Mouse (Mus musculus) lung, adult 10 weeks (tissue): ENCODE results near the gene Olfr248. TPM values are rescaled to one million over a fixed set of nuclear protein-coding genes. Genes with fewer than 3 reads are reported as not detected.

Experiments used
- polyA plus RNA-seq: library from polyadenylated mRNA; stranded (reverse); fragments of 350-450 nt; fragmentation: Illumina TruSeq; extraction: RNeasy Lipid Tissue Mini Kit (QIAGEN cat#74804); gene quantifications from one replicate; pipeline ENCODE4 v1.2.3, GENCODE M21; 2014; ENCODE audit warnings: low read depth, low replicate concordance; ENCODE audit not compliant: insufficient read depth

The Olfr248 gene
- not detected for polyA plus RNA-seq

DNA sequence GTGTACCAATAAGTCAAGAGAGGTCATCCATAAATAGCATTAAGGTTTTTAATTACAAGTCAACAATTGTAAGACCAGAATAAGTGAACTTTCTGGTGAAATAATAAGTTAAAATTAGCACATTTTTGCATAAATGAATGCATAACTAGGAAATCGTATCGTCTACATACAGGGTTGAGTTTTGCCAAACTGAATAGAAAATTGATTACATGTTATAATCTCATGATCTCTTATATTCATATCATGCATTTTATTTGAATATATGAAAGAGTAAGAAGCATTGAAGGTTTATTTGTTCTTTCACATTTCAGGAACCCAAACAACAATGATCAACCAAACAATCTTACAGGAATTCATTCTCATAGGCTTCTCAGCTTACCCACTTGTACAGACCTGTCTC lies at the start of gene Olfr248:
Gene Olfr248, plus strand, starts transcription at position 301 of the 400 bp plus-strand sequence.

DNA sequence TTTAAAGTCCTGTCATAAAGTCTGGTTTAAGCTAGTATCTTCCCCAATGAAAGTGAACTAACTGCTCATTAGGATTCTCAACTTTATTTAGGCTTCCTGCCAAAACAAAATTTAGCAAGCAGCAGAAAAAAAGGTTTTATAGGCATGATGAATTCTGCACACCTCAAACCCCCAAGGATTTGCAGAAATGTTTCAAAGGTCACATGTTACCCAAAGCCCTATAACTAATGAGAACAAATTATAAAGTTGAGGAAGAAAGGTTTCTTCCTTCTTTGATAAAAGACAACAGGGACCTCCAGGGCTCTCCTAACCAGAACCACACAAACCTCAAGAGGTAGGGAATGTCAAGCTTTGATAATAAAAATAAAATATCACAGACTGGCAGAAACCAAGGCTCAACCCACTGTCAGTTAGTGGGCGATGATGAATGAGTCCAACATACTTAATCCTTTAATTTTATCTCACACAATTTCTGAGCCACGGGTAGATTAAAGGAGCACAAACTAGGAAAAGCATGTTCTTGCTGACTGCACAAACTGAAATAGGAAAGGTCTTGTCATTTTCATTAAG lies 25.9 kb upstream of the Olfr248 start, which contains the start of gene Olfr417:
Gene Olfr417, plus strand, starts transcription at position 241 of the 570 bp plus-strand sequence.

DNA sequence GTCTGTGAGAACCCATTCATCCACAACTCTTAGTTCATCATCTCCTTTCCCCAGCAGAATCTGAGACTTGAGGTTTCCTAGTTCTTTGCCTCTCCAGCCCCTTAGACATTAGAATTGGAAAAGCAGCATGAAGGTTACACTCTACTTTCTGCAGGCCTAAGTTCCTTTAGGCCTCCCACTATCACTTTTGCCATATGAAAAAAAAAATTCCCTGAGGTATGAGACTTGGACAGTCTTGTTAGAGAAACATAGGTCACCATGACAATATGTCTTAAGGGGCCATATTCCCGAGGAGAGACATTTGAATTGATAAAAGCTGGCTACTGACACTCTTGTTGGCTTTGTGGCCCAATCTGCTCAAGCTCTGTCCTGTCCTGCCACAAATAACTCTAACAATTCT lies 32.9 kb downstream of the Olfr248 start, which contains the start of gene Olfr414:
Gene Olfr414, plus strand, starts transcription at position 301 of the 400 bp plus-strand sequence.

Other genes with a start within 250 kb of the Olfr248 start
- gene Olfr420, start 235.4 kb upstream of the Olfr248 start, polyA plus RNA-seq = not detected
- gene Spta1, start 218.3 kb upstream of the Olfr248 start, polyA plus RNA-seq = 0.08 TPM
- not detected for gene Olfr419, start 139.0 kb upstream of the Olfr248 start, polyA plus RNA-seq
- not detected for gene Mptx1, start 60.5 kb upstream of the Olfr248 start, polyA plus RNA-seq
- gene Olfr417, start 25.9 kb upstream of the Olfr248 start, polyA plus RNA-seq = not detected
- not detected for gene Olfr414, start 33.0 kb downstream of the Olfr248 start, polyA plus RNA-seq
- not detected for gene Olfr220, start 51.0 kb downstream of the Olfr248 start, polyA plus RNA-seq
- gene Fmn2, start 110.8 kb downstream of the Olfr248 start, polyA plus RNA-seq = 0.48 TPM